Mouse (Mus musculus): ENCODE data around the gene Ly9.
A peak's percentile ranks its signal among the peaks of the same experiment; 100 is the strongest.

The Ly9 gene

GRCm38 (mm10) chr1:171577168-171577567 is 30.0 kb downstream of the Ly9 start:
- no peak for DNase-seq (ENCODE audit: low spot score)

- no peak for DNase-seq (ENCODE audit: low spot score)
Measured at GRCm38 (mm10) chr1:171568436-171568835, 38.8 kb downstream of the Ly9 start.

GRCm38 (mm10) chr1:171566777-171567176 is 40.4 kb downstream of the Ly9 start:
- peak; percentile 52 for DNase-seq (ENCODE audit: low spot score)

DNA sequence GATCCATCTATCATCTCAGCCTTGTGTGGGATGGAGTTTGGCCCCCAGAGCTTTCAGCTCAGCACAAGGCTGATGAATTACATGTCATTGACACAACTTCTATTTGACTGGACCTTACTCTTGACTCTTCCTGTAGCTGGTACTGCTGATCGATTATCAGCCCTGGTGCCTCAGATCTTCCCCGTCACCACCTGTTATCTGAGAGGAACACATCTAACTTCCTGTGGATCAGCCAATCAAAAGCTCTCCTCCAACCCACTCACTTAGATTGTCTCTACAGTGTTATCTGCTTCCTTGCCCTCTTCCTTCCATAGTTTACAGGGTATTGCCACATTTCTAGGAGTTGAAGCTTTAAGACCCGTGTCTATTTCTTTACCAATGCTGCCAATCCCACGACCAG is 41.3 kb downstream of the Ly9 start:
- no peak for DNase-seq (ENCODE audit: low spot score)

- DNase-seq (ENCODE audit: low spot score), result no peak
Measured at GRCm38 (mm10) chr1:171564247-171564646, 43.0 kb downstream of the Ly9 start.

DNA sequence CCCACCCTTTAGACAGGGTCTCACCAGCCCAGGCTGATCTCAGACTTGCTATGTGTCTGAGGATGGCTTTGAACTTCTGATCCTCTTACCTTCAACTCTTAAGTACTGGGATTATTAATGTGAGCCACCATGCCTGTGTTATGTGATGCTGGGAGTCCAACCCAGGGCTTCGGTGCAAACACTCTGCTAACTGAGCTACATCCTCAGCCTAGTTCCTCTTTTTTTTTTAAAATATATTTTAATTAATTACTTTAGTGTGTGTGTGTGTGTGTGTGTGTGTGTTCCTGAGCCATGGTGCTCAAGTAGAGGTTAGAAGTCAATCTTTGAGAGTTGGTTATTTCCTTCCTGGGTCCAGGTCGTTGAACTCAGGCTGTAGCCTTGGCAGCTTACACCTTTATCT is 44.2 kb downstream of the Ly9 start:
- no peak for DNase-seq (ENCODE audit: low spot score)

DNA sequence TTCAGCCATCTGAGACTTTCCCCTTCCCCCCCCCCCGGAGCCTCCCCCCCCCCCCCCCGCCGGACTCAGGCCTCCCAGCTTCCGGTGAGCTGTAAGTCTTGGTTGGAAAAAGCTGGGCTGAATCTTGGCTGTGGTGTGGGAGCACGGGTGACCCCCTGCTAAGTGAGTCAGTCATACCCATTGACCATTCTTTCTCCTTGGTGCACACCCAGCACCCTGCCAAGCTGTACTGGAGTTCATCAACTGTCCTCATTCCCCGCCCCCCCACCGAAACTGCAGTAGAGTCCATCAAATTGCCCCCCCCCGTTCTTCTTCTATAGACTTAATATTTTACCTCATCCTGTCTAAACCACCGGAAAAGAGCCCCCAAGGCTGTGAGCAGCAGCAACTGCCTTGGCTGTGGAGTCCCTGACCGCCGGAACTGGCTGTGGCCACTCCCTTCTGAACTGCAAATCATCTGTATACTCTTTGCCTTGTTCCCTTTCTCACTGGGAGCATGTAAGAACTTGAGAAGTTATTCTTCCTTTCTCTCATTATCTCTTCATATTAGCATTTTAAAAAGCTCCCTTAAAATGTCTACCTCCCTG is 45.5 kb downstream of the Ly9 start:
- no peak for DNase-seq (ENCODE audit: low spot score)

DNA sequence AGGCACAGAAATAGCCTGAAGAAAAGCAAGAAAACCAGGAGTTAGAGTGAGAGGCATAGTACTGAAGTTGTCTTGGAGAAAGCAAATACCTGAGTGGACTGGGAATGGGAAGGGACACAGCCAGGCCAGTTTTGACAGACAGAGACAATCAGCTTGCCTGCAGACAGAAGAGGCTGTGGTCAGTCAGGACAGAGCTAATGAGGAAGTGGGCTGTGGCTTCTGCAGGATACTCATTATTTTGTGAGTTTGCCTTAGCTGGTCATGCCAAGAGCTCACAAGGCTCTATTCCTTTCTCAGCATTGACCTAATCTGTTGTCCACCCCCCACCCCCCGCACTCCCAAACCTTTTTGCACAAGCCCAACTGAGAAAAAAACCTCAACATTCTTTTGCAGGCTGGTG is 46.0 kb downstream of the Ly9 start:
- peak; percentile 8 for DNase-seq (ENCODE audit: low spot score)

DNA sequence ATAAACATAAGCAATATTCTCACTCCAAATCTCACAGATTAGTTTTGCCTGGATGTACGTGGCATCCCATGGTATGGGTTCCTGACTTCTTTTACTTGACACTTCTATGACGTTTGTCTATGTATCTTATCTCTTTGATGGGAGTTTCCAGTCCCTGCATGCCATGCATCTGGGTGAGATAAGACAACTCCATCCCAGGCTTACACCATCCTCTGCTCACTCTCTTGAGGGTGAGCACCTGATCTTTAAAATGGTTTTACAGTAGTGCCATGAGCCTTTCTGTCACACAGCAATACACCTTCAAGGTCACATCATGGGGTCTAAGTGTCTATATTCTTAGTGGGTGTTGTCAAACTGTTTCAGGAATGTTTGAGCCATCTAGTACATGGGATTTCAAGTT is 46.9 kb downstream of the Ly9 start:
- no peak for DNase-seq (ENCODE audit: low spot score)

- no peak for DNase-seq (ENCODE audit: low spot score)
Measured at GRCm38 (mm10) chr1:171558898-171559297, 48.3 kb downstream of the Ly9 start, which contains the start of gene Cd244a. Gene Cd244a, plus strand, starts transcription at chr1:171559193.

DNA sequence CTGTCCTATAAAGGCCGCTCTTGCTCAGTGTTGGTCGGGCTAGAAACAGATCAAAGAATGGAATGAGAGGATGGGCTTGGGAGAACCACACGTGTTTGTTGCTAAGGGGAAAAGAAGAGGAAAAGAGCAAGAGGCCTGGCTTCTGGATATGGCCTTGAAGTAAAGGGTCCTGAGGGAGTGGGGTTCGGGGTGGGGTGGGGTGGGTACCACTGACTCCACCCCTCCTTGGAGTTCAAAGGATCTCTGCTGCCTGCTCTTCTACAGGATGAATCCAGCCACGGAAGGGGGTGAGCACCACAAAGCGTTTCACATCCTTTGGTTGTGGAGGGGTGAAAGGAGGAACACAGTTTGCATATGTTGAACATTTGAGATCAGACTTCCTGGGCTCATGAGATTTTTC is 48.8 kb downstream of the Ly9 start:
- no peak for DNase-seq (ENCODE audit: low spot score)

- DNase-seq (ENCODE audit: low spot score), result no peak
Measured at GRCm38 (mm10) chr1:171556366-171556765, 50.8 kb downstream of the Ly9 start.

DNA sequence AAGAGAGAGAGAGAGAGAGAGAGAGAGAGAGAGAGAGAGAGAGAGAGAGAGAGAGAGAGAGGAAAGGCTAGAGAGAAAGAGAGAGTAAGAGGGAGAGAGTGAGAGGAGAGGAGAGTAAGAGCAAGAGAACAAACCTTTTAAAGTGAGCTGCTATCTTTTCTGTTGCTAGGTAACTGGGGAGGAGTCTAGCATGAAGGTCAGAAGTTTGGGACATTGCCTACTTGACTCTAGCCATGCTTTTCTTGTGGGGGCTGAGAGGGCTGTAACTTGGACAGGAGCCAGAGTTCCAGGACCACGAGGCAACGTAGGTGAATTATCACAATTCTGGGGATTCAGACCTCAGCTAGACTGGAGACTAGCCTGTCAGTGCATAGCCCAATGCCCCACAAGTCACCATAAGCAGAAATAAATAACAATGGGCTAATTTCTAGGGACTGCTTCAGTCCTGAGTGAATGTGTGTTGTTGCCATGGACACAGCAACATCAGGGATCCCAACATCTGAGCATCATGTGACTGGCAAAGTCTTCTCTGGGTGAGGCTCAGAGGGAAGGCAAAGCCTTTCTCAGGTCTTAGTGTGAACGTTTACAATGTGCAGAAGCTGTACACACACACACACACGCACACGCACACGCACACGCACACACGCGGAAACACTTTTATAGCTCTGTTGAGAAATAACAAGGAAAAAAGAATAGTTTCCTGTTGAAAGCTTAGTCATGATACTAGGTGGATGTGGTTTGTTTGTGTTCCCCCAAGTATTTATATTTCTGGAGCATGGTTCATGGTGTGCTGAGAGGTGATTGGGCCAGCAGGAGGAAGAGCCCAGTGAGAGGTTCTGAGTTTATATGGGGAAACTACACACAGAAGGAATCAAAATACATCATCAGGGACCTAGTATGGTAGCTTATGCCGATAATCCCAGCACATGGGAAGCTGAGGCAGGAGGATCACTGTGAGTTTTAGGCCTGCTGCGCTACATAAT is 53.6 kb downstream of the Ly9 start:
- no peak for DNase-seq (ENCODE audit: low spot score)

DNA sequence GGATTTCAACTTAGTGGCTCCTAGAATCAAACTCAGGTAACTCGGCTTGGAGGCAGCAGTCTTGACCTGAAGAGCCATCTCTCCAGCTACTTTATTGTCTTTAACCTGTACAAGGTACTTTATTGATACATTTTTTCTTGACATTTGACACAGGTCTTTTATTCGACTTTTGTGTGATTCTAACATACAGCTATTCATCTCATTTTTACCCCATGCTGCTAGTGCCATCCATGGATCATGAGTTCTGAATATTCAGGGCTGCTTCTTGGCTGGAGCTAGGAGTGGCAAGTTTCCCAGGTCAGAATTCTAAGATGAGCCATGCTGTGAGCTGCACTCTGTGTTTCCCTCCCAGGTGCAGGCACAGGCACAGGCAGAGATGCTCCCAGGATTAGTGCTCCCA is 55.0 kb downstream of the Ly9 start:
- DNase-seq (ENCODE audit: low spot score), result no peak

- DNase-seq (ENCODE audit: low spot score), result no peak
Measured at GRCm38 (mm10) chr1:171551326-171551725, 55.9 kb downstream of the Ly9 start.

- peak; percentile 56 for DNase-seq (ENCODE audit: low spot score)
Measured at GRCm38 (mm10) chr1:171540694-171541093, 66.5 kb downstream of the Ly9 start.

All from MN1 (cell line).